Mouse (Mus musculus) thymus, adult 2 months (tissue): ENCODE results near the gene Ntn4. TPM values are rescaled to one million over a fixed set of nuclear protein-coding genes. Genes with fewer than 3 reads are reported as not detected.
"Not testable (repeated sequence)": the region's sequence is repeated elsewhere in the genome, so short reads cannot be mapped to it uniquely, and the experiment has no call there.

Source experiments
- DNase-seq: peaks from one replicate; pipeline ENCODE4 v3.0.0; 2021
- H3K27ac ChIP-seq: fragments of 200-500 bp; 2 replicates; pipeline ENCODE4 v1.5.1; 2012; ENCODE audit warnings: low read length, control low read depth; ENCODE audit not compliant: control insufficient read depth, insufficient read depth
- H3K27me3 ChIP-seq: fragments of 200-500 bp; 2 replicates; pipeline ENCODE4 v1.6.1; 2012; ENCODE audit warnings: mild to moderate bottlenecking, low read length, moderate library complexity, mixed read lengths; ENCODE audit not compliant: control insufficient read depth, insufficient read depth
- H3K36me3 ChIP-seq: fragments of 200-500 bp; 2 replicates; pipeline ENCODE4 v1.6.1; 2012; ENCODE audit warnings: mild to moderate bottlenecking, low read length, moderate library complexity; ENCODE audit not compliant: control insufficient read depth, insufficient read depth
- H3K4me1 ChIP-seq: fragments of 200-500 bp; replicated peaks from 2 replicates; pipeline ENCODE4 v1.6.1; 2012; ENCODE audit warnings: low read length; ENCODE audit not compliant: control insufficient read depth, insufficient read depth
- H3K4me3 ChIP-seq: fragments of 200-500 bp; 2 replicates; pipeline ENCODE4 v1.5.1; 2012; ENCODE audit warnings: mild to moderate bottlenecking, low read length, control low read depth, moderate library complexity; ENCODE audit not compliant: control insufficient read depth, insufficient read depth
- CTCF ChIP-seq: fragments of 200-500 bp; IDR thresholded peaks from 2 replicates; pipeline ENCODE4 v1.5.1; 2012; ENCODE audit warnings: mild to moderate bottlenecking, control low read depth, low read length, moderate library complexity, borderline replicate concordance; ENCODE audit not compliant: control insufficient read depth, poor library complexity, insufficient read depth; ENCODE audit errors: extremely low read depth
- POLR2A ChIP-seq: fragments of 200-500 bp; IDR thresholded peaks from 2 replicates; pipeline ENCODE4 v1.6.1; 2012; ENCODE audit warnings: mild to moderate bottlenecking, low read length, control low read depth, moderate library complexity; ENCODE audit not compliant: control insufficient read depth, poor library complexity, insufficient read depth; ENCODE audit errors: extremely low read depth
- WGBS: fragments of 180-500 bp; shearing (Covaris S2); methylation state at CpG from one replicate; pipeline ENCODE4 v1.1.7; 2018; 5-methylcytosine and 5-hydroxymethylcytosine counted together
- polyA plus RNA-seq: library from polyadenylated mRNA; depleted of rRNA; stranded (reverse); fragments of >200 nt; gene quantifications from 2 replicates; pipeline ENCODE4 v1.2.3, GENCODE M21; 2012

Gene Ntn4
- polyA plus RNA-seq, 1 experiment, result 1.3 TPM

GRCm38 (mm10) chr10:93680680-93681377 lies 40.3 kb downstream of the Ntn4 start:
- Histone ChIP-seq H3K4me3 (no peak overlapping the region), H3K27me3 (no peaks in the 10 kb centered on the region), H3K4me1 (peaks cover 18% of the 10 kb centered on the region), H3K27ac (no peak overlapping the region), H3K36me3 (no peaks in the 10 kb centered on the region)
- DNase-seq, result peak; percentile 26
- TF ChIP-seq CTCF (no peak), POLR2A (no peak)
- WGBS, result 57% methylated on average over 6 of the region's 6 CpGs

- H3K27me3 ChIP-seq, result no peaks in the 10 kb centered on the region
Measured at GRCm38 (mm10) chr10:93682185-93682747, 41.8 kb downstream of the Ntn4 start.

GRCm38 (mm10) chr10:93683185-93683584 lies 42.7 kb downstream of the Ntn4 start:
- 93% methylated on average over 7 of the region's 7 CpGs for WGBS
- no peak for TF ChIP-seq POLR2A
- no peak for TF ChIP-seq CTCF
- no peak overlapping the region for H3K27ac ChIP-seq
- no peak for DNase-seq
- H3K4me1 ChIP-seq, result peaks cover 18% of the 10 kb centered on the region
- H3K4me3 ChIP-seq, result no peak overlapping the region
- H3K27me3 ChIP-seq, result no peaks in the 10 kb centered on the region
- H3K36me3 ChIP-seq, result no peaks in the 10 kb centered on the region

More at GRCm38 (mm10) chr10:93682185-93682747, 41.8 kb downstream of the Ntn4 start:
- Histone ChIP-seq H3K36me3 (no peaks in the 10 kb centered on the region), H3K4me1 (peaks cover 18% of the 10 kb centered on the region), H3K27ac (no peak overlapping the region), H3K4me3 (no peak overlapping the region)
- TF ChIP-seq CTCF (no peak), POLR2A (no peak)
- no peak for DNase-seq
- 81% methylated on average over 18 of the region's 18 CpGs for WGBS

GRCm38 (mm10) chr10:93683896-93684295 lies 43.4 kb downstream of the Ntn4 start:
- DNase-seq, result no peak
- no peak overlapping the region for H3K4me3 ChIP-seq
- H3K36me3 ChIP-seq, result no peaks in the 10 kb centered on the region
- TF ChIP-seq POLR2A (no peak), CTCF (no peak)
- no peak overlapping the region for H3K27ac ChIP-seq
- peaks cover 22% of the 10 kb centered on the region for H3K4me1 ChIP-seq
- no peaks in the 10 kb centered on the region for H3K27me3 ChIP-seq
- WGBS, result 99% methylated on average over 4 of the region's 4 CpGs

GRCm38 (mm10) chr10:93685416-93685815 lies 44.9 kb downstream of the Ntn4 start:
- H3K27ac ChIP-seq, H3K4me3 ChIP-seq, DNase-seq, H3K36me3 ChIP-seq, H3K27me3 ChIP-seq: not testable (repeated sequence)
- H3K4me1 ChIP-seq, result peaks cover 19% of the 10 kb centered on the region
- 58% methylated on average over 3 of the region's 3 CpGs for WGBS

- TF ChIP-seq CTCF (no peak), POLR2A (no peak)
- no peak overlapping the region for H3K4me3 ChIP-seq
- H3K36me3 ChIP-seq, result no peaks in the 10 kb centered on the region
- DNase-seq, result no peak
- H3K27me3 ChIP-seq, result no peaks in the 10 kb centered on the region
- no peak overlapping the region for H3K27ac ChIP-seq
- H3K4me1 ChIP-seq, result peaks cover 13% of the 10 kb centered on the region
- WGBS, result 97% methylated on average over 6 of the region's 6 CpGs
Measured at GRCm38 (mm10) chr10:93686579-93686978, 46.1 kb downstream of the Ntn4 start.
